Mouse (Mus musculus): ENCODE measurements around the gene Gm21409. TPM values are rescaled to one million over a fixed set of nuclear protein-coding genes. Genes with fewer than 3 reads are reported as not detected.

The Gm21409 gene
- not detected in 2 replicates for polyA plus RNA-seq (2012)

GRCm38 (mm10) chrY:84746385-84746784, at the start of gene Gm21409:
Gm21409 (plus strand) TSS chrY:84746685.

Other genes starting within 250 kb of the Gm21409 start
- gene Gm21394, start 181.8 kb upstream of the Gm21409 start, polyA plus RNA-seq (2012) = not detected in 2 replicates